Mouse (Mus musculus) lung, embryonic 16.5 days (tissue): ENCODE measurements around the gene Rabgap1l. TPM values are rescaled to one million over a fixed set of nuclear protein-coding genes. Genes with fewer than 3 reads are reported as not detected.

Source experiments
- ATAC-seq: fragments of 200-750 bp; cut with Nextera tagmentation; 2 replicates; pipeline ENCODE4 v1.8.0; 2017; ENCODE audit warnings: low read depth, mild to moderate bottlenecking, moderate library complexity
- H3K27ac ChIP-seq: fragments of 300-500 bp; sonication (generic); 2 replicates; pipeline ENCODE4 v1.5.1; 2014; ENCODE audit warnings: mild to moderate bottlenecking, control low read depth, low read length
- H3K27me3 ChIP-seq: fragments of 300-500 bp; sonication (generic); 2 replicates; pipeline ENCODE4 v1.6.1; 2014; ENCODE audit warnings: low read depth, low read length, mixed read lengths; ENCODE audit not compliant: control insufficient read depth, insufficient read depth
- H3K36me3 ChIP-seq: fragments of 300-500 bp; sonication (generic); 2 replicates; pipeline ENCODE4 v1.6.1; 2014; ENCODE audit warnings: low read length; ENCODE audit not compliant: control insufficient read depth, insufficient read depth
- H3K4me1 ChIP-seq: fragments of 300-500 bp; sonication (generic); replicated peaks from 2 replicates; pipeline ENCODE4 v1.6.1; 2014; ENCODE audit warnings: low read length, mixed read lengths; ENCODE audit not compliant: control insufficient read depth, insufficient read depth
- H3K4me2 ChIP-seq: fragments of 300-500 bp; sonication (generic); 2 replicates; pipeline ENCODE4 v1.6.1; 2014; ENCODE audit warnings: low read depth, low read length, control low read depth
- H3K4me3 ChIP-seq: fragments of 300-500 bp; sonication (generic); 2 replicates; pipeline ENCODE4 v1.5.1; 2014; ENCODE audit warnings: mild to moderate bottlenecking, low read length, control low read depth
- H3K9ac ChIP-seq: fragments of 300-500 bp; sonication (generic); 2 replicates; pipeline ENCODE4 v1.6.1; 2014; ENCODE audit warnings: low read length, control low read depth
- H3K9me3 ChIP-seq: fragments of 300-500 bp; sonication (generic); 2 replicates; pipeline ENCODE4 v1.6.1; 2016; ENCODE audit warnings: low read length; ENCODE audit not compliant: control insufficient read depth
- WGBS: fragments of 180-500 bp; shearing (Covaris S2); extraction: QIAGEN DNeasy Blood & Tissue Kit; methylation state at CpG from one replicate; pipeline ENCODE4 v1.1.7; 2014; 5-methylcytosine and 5-hydroxymethylcytosine counted together
- polyA plus RNA-seq: library from polyadenylated mRNA; unstranded; fragments of >200 nt; fragmentation: Nextera tagmentation; extraction: Ambion mirVana; gene quantifications from 2 replicates; pipeline ENCODE4 v1.2.1, GENCODE M21; 2015

Gene Rabgap1l
- polyA plus RNA-seq, 1 experiment from 2014 or later: 28.2 TPM

DNA sequence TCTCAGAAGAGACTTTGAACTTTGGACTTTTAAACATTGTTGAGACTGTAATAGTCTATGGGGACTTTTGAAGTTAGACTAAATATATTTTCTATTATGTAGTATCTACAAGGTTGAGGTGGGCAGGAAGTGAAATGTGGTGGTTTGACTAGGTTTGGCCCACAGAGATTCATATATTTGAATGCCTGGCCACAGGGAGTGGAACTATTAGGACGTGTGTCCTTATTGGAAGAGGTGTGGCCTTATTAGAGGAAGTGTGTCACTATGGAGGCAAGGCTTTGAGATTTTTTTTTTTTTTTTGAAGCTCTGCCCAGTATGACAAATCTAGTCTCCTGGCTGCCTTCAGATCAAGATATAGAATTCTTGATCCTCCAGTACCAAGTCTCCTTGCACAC is 101.8 kb downstream of the Rabgap1l start:
- Histone ChIP-seq H3K27me3 (no peaks in the 10 kb centered on the region), H3K4me3 (no peak overlapping the region), H3K36me3 (no peaks in the 10 kb centered on the region), H3K9me3 (no peaks in the 10 kb centered on the region), H3K9ac (no peak overlapping the region), H3K4me2 (no peak overlapping the region), H3K4me1 (peaks cover 5% of the 10 kb centered on the region), H3K27ac (no peak overlapping the region)
- WGBS: 88% methylated on average over 1 of the region's 1 CpGs
- ATAC-seq: no peak

DNA sequence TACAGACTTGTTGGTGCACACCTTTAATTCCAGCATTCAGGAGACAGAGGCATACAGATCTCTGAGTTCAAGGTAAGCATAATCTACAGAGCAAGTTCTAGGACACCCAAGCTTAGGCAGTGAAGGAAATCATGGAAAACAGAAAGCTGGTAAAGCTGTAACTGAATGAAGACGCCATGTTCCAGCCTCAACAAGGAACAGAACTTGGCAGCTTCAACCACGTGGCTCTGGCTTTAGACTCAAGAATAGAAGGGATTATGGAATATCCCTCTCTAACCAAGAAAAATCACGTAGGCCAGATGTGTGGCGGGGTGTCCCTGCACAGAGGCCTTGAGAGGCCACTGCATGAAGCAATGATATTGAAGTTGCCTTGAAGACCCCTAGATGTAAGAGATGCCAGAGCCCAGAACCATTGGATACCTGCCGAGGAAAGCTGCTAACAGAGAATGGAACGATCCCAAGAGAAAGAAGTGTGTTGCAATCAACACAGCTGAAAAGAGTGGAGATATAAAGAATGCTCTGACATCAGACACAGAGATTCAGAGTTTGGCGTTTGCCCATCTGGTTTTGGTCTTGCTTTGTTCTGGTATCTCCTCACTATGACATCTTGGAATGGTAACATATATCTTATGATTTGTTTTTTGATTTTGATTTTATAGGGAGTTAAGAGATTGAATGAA is 102.4 kb downstream of the Rabgap1l start:
- Histone ChIP-seq H3K36me3 (no peaks in the 10 kb centered on the region), H3K4me1 (peaks cover 5% of the 10 kb centered on the region), H3K4me2 (no peak overlapping the region), H3K9ac (no peak overlapping the region), H3K27ac (no peak overlapping the region), H3K27me3 (no peaks in the 10 kb centered on the region), H3K4me3 (no peak overlapping the region), H3K9me3 (no peaks in the 10 kb centered on the region)
- 82% methylated on average over 7 of the region's 7 CpGs for WGBS
- ATAC-seq: no peak

DNA sequence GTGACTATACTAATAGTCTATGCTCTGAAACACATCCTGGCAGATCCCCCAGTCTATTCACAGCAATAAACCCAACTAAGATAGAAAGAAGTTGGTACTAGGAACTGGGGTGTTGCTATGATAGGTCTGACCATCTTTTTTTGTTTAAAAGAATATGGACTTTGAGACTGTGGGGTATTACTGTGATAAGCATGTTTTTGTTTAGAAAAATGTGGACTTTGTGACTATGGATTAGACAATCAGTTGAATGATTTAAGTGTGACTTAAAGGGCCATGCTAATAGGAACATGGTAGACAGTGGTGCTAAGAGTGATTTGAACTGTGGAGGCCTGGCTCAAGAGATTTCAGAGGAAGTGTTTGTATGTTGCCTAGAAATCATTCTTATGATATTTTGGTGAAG is 103.5 kb downstream of the Rabgap1l start:
- no peak for ATAC-seq
- peaks cover 5% of the 10 kb centered on the region for H3K4me1 ChIP-seq

DNA sequence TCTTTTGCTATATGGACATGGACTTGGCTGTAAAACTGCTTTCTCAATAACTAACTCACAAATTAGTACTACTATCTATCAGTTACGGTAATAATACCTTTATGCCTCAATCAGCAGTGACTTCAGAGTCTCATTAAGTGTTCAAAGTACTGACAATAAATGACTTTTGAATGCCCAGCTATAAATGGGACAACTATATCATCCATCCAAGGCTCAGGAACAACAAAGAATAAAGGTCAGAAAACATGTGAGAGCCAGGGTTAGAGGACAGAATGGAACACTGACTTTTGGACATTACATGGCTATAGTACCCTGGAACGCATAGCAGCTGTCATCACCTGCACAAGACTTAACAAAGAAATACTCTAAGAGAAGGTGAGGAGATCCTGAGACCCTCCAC is 108.8 kb downstream of the Rabgap1l start:
- no peaks in the 10 kb centered on the region for H3K36me3 ChIP-seq
- no peaks in the 10 kb centered on the region for H3K9me3 ChIP-seq
- H3K4me3 ChIP-seq: no peak overlapping the region
- H3K4me1 ChIP-seq: no peaks in the 10 kb centered on the region
- H3K9ac ChIP-seq: no peak overlapping the region
- no peaks in the 10 kb centered on the region for H3K27me3 ChIP-seq
- no peak for ATAC-seq
- H3K4me2 ChIP-seq: no peak overlapping the region
- 94% methylated on average over 2 of the region's 2 CpGs for WGBS
- no peak overlapping the region for H3K27ac ChIP-seq

More for the DNA sequence above, 103.5 kb downstream of the Rabgap1l start:
- H3K27ac ChIP-seq: no peak overlapping the region
- no peaks in the 10 kb centered on the region for H3K36me3 ChIP-seq
- H3K9ac ChIP-seq: no peak overlapping the region
- H3K27me3 ChIP-seq: no peaks in the 10 kb centered on the region
- no peaks in the 10 kb centered on the region for H3K9me3 ChIP-seq
- no peak overlapping the region for H3K4me2 ChIP-seq
- H3K4me3 ChIP-seq: no peak overlapping the region

DNA sequence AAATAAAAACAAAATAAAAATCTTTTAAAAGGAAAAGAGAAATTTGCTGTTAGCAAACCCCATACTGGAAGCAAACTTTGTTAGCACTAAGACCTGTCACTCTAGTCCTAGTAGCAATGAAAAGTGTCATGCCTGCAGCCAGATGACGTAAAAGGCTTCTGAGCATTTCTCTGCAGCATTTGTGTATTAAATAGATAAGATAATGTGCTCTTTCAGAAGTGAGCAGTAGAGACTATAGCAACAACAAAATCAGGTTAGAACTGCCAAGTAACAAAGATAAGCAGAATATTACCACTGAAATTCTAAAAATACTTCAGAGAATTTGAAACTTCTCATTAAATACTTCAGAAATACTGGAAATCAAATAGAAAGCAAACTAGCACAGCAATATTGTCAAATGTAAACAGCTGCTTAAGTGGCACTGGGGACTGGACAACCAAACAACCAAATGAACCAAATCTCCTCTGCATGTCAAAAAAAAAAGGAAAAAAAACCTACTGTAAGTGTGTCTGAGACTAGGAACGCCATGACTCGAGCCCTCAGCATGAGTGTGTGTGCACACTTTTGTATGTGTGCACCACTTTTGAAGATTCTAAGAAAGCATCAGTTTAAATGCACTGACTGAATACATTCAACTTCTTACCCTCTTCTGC is 111.5 kb downstream of the Rabgap1l start:
- Histone ChIP-seq H3K27ac (no peak overlapping the region), H3K4me3 (no peak overlapping the region), H3K9ac (no peak overlapping the region), H3K4me2 (no peak overlapping the region), H3K27me3 (no peaks in the 10 kb centered on the region), H3K9me3 (no peaks in the 10 kb centered on the region), H3K4me1 (no peaks in the 10 kb centered on the region), H3K36me3 (no peaks in the 10 kb centered on the region)
- WGBS: 65% methylated on average over 3 of the region's 3 CpGs
- no peak for ATAC-seq

DNA sequence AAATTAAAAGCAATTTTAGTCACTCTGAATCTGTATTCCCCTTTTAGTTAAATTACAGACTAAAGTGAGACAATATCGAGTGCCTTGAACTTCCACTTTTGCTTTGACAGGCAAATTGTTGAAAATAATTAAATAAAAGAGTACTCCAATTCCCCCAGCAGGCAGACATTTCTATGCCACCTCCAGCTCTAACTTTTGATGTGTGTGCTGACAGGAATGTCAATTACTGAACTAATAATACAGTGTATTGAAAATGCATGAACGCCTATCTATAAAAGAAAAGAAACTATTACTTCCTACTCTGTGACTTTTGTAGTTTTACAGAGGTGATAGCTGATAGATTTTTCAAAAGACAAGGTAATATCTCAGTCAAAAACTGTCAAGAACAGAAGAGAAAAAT is 118.2 kb downstream of the Rabgap1l start:
- WGBS: 76% methylated on average over 2 of the region's 2 CpGs
- Histone ChIP-seq H3K9ac (no peak overlapping the region), H3K4me3 (no peak overlapping the region), H3K9me3 (no peaks in the 10 kb centered on the region), H3K36me3 (no peaks in the 10 kb centered on the region), H3K27me3 (no peaks in the 10 kb centered on the region), H3K4me1 (no peaks in the 10 kb centered on the region), H3K27ac (no peak overlapping the region), H3K4me2 (no peak overlapping the region)
- ATAC-seq: no peak

DNA sequence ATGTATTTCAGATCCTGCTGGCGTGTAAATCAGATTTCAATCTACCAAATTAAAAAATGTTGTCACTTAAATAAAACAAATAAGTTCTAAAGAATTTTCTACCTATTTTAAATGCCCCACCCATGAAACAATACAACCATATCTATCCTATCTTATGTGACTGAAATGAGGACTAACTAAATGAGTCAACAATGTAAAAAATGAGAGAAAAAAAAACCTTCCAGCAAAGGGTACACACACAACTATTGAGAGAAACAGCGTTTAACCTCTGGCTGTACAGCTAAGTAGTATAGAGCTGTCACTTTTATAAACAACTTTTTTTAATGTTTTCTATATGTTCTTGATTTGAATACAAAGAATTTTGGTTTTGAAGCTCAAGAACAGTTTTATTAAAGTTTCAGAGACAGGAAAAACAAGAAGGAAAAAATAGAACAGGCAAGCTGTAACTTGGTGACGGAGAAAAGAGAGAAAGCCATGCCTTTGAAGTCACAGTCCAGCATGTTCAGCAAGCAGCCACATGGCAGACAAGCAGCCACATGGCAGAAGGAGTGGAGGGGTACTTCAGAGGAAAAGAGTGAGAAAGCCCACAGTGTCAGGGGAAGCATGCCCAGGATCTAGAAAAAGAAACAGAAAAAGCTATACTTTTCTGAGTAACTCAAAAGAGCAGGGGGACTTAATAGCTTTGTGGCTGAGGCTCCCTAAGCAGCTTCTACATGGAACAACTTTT is 120.8 kb downstream of the Rabgap1l start:
- no peak overlapping the region for H3K9ac ChIP-seq
- H3K27ac ChIP-seq: no peak overlapping the region
- ATAC-seq: no peak
- no peaks in the 10 kb centered on the region for H3K4me1 ChIP-seq
- 56% methylated on average over 3 of the region's 3 CpGs for WGBS
- no peaks in the 10 kb centered on the region for H3K36me3 ChIP-seq
- no peaks in the 10 kb centered on the region for H3K9me3 ChIP-seq
- H3K27me3 ChIP-seq: no peaks in the 10 kb centered on the region
- H3K4me3 ChIP-seq: no peak overlapping the region
- H3K4me2 ChIP-seq: no peak overlapping the region

DNA sequence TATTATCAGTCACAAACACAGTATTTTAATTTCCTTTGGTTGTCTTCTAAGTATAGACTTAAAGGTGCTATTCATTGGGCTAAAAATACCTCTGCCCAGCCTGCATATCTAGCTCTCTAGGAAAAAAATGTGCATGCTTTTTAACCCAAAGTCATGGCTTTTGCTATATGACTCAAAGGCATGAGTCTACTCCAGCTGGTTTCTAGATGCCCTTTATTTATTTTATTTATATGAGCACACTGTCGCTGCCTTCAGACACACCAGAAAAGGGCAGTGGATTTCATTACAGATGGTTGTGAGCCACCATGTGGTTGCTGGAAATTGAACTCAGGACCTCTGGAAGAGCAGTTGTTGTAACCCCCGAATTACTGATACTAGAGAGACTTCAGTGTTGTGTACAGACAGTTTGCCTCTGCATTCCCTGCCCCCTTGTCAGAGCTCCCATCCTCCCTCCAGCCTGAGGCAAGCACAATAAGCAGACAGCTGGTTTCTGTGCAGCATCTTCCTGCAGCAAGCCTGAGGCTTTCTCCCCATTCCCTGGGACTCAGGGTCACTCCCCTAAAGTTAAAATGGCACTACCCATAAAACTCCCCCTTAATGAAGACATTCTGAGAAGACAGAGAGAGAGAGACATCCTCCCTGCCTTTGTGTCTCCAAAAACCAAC is 137.1 kb downstream of the Rabgap1l start:
- 42% methylated on average over 2 of the region's 2 CpGs for WGBS
- H3K4me2 ChIP-seq: no peak overlapping the region
- no peak overlapping the region for H3K9ac ChIP-seq
- H3K4me1 ChIP-seq: no peaks in the 10 kb centered on the region
- H3K4me3 ChIP-seq: no peak overlapping the region
- no peak overlapping the region for H3K27ac ChIP-seq
- no peak for ATAC-seq
- no peaks in the 10 kb centered on the region for H3K27me3 ChIP-seq
- H3K9me3 ChIP-seq: no peaks in the 10 kb centered on the region
- no peaks in the 10 kb centered on the region for H3K36me3 ChIP-seq

DNA sequence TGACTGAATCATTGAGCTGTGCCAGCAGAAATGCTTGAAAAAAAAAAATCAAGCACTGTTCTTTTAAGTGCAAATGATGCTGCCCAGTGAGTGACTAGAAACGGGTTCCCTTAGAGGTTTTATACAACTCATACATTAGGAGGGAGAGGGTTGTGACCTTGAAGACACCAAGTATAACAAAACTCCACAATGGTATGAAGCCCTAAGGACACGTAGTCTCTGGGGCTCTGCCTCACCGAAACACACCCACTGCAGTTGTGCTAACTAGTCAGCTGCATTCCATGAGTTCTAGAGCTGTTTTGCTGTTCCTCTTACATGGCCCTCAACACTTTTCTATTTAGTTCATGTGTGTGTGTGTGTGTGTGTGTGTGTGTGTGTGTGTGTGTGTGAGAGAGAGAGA is 141.3 kb downstream of the Rabgap1l start:
- ATAC-seq: no peak
- WGBS: 40% methylated on average over 3 of the region's 3 CpGs
- Histone ChIP-seq H3K9ac (no peak overlapping the region), H3K9me3 (no peaks in the 10 kb centered on the region), H3K4me1 (no peaks in the 10 kb centered on the region), H3K27ac (no peak overlapping the region), H3K36me3 (no peaks in the 10 kb centered on the region), H3K4me3 (no peak overlapping the region), H3K4me2 (no peak overlapping the region), H3K27me3 (no peaks in the 10 kb centered on the region)
